Mouse (Mus musculus): Measurements from ENCODE around the gene Kctd19.

Gene Kctd19

DNA sequence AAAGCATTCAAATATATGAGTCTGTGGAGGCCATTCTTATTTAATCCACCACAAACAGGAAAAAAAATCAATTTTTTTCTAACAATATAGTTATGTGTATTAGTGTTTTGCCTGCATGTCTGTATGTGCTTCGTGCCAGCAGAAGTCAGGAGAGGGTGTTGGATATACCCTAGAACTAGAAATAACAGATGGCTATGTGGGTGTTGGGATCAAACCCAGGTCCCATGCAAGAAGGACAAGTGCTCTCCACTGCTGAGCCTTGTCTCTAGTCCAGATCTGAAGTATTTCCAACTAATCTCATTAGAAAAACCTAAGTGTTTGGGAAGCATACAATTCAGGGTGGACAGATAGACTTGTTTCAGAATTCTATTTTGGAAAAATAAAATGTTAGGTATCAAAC lies 8.7 kb upstream of the Kctd19 start:
- no peak for DNase-seq (ENCODE audit: low read depth, low spot score)

DNA sequence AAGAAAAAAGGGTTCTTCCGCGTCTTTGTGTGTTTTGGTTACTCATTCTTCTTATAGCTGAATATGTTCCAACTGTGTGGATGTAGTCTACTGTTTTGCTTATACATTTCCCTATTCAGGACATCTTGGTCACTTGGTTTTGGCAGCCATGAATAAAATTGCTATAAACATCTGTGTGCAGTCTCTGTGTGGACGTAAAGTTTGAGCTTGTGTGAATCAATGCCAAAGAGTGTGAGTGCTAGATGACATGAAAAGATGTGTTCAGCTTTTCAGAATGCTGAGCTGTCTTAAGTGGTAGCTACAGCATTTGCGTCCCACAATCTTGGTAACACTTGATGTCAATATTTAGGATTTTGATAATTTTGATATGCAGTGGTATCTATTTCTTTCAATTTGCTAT lies 6.5 kb upstream of the Kctd19 start:
- DNase-seq (ENCODE audit: low read depth, low spot score), result no peak

DNA sequence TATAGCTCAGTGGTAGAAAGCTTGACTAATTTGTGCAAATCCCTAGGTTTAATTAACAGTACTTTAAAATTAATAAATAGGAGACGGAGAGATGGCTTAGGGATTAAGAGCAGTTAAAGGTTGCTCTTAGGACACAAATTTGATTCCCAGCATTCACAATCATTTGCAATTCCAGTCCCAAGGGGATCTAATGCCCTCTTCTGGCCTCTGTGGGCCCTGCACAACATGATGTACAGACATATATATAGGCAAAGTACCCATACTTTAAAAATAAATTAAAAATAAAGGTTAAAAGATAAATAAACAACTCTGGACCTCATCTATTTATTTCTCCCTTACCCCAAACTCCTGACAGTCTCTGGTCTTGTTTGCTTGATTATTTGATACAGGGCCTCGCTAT lies 5.7 kb upstream of the Kctd19 start:
- no peak for DNase-seq (ENCODE audit: low read depth, low spot score)

DNA sequence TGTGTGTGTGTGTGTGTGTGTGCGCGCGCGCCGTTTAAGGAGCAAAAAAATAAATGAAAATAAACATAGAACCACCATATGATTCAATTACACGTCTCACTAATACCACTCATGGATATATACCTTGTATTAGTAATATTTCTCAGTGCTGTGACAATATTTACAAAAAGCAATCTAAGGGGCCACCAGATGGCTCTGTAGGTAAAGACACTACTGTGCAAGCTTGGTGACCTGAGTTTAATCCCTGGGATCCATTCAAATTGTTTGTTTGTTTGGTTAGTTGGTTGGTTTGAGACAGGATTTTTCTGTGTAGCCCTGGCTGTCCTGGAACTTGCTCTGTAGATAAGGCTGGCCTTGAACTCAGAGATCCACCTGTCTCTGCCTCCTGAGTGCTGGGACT lies 3.4 kb downstream of the Kctd19 start:
- no peak for DNase-seq (ENCODE audit: low read depth, low spot score)

DNA sequence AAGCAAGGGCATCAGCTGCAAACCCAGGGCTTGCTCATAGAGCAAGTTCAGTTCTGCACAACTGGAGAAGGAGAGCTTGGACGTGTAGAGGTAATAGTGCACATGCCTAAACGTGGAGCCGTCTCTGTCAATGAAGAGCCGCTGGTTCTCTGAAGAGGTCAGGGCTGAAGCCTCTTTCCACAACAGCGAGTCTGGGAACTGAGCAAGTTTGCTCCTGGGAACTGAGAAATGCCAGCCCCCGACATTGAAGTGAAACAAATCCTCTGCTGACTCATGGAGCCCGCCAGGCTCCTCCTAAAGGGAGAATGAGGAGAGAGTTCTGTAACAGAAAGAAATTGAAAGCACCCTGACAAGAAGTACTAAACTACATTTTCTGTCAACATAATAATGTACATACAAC lies 5.0 kb downstream of the Kctd19 start:
- DNase-seq (ENCODE audit: low read depth, low spot score), result no peak

DNA sequence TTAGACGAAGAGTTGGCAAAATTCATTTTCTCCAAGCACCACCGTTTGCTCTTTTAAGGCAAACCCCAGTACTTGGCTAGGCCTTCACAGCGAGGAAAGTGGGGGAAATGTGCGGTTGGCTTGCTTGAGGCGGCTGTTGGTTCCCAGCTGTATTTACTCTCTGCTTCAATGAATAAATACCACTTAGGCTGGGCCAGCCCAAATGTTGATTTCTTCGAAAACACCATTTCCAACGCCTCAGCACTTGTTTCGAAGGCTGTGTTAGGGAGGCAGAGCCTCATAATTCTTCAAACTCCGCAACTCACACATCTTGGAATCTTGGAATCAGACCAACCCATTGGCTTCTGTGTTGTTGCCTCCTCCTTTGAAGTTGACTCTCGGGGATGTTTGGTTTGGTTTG lies 6.9 kb downstream of the Kctd19 start:
- no peak for DNase-seq (ENCODE audit: low read depth, low spot score)

DNA sequence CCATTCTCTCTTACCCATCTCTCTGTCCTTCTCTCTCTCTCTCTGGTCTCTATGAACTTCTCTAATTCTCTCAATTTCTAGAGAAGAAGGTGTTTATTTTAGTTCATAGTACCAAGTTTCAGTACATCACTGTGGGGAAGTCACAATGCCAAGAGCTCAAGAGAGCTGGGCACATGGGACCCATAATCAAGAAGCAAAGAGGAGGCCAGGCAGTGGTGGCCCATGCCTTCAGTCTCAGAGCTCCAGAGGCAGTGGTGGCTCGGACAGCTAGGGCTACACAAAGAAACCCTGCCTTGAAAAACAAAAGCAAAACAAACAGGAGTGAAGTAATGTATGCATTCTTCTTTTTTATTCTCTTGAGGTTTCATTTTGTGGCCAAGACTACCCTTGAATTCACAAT lies 8.8 kb downstream of the Kctd19 start:
- no peak for DNase-seq (ENCODE audit: low read depth, low spot score)

DNA sequence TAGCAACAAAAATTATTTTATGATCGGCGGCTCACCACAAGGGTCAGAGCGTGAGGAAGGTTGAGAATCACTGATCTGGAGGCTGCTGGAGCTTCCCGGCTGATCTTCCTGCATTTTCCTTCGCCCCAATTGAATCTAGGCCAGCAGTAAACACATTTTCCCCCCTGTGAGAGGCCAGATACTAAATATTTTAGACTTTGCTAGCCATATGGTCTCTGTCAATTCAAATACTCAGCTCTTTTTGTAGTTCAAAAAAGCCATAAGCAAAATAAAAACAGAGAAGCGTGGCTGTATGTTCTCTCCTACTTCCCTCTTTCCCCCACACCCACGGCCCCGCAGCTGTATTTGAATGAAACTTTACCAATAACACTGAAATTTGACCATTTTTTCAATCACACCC lies 9.8 kb downstream of the Kctd19 start:
- no peak for DNase-seq (ENCODE audit: low read depth, low spot score)

DNA sequence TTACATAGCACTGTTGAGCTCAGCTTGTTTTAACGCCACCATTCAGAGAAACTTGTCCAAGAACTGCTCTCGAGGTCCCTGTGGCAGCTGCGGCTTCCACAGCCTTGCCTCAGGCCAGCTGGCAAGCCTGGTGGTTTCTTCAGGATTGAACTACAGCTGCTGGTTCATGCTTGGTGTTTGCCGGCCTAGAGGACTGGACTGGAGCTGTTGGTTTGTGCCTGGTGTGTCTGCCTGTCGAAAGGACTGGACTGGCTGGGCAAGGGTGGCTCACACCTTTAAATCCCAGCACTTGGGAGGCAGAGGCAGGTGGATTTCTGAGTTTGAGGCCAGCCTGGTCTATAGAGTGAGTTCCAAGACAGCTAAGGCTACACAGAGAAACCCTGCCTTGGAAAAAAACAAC lies 13.3 kb downstream of the Kctd19 start:
- DNase-seq (ENCODE audit: low read depth, low spot score), result no peak

DNA sequence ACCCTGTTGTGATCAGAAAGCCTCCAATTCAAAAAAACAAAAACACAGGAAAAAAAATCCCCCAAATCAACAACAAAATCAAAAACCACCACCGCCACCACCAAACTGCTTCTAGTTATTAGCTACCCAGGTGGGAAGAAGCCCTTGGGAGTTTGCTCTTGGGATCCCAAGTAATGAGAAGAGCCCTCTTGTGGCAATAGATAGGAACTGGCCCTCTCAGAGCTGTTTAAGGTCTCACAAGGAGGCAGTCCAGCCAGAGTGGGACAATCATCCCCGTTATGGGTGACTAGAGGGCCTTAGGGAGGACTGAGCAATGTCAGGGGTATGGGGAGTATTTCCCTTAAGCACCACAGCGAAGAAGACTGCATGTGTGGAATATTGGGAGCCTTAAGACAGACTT lies 15.6 kb downstream of the Kctd19 start:
- peak; percentile 15 for DNase-seq (ENCODE audit: low read depth, low spot score)

DNA sequence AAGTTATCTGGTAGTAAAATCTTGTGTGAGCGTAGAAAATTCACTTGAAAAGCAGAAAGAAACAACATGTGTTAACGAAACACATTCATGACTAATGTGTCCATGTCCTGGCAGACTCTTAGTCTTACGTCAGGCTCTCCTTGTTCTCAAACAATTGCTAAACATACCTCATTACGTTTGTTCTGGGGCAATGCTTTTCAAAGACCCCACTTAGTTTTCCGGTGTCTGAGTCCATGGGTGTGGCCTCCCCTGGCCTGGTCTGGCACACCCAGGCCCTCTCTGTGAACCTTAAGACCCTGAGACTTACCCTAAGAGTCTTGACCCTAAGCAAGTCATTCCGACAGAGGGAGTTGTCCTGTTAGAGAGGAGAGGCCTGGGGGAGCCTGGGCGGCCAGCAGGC lies 19.4 kb downstream of the Kctd19 start:
- no peak for DNase-seq (ENCODE audit: low read depth, low spot score)

DNA sequence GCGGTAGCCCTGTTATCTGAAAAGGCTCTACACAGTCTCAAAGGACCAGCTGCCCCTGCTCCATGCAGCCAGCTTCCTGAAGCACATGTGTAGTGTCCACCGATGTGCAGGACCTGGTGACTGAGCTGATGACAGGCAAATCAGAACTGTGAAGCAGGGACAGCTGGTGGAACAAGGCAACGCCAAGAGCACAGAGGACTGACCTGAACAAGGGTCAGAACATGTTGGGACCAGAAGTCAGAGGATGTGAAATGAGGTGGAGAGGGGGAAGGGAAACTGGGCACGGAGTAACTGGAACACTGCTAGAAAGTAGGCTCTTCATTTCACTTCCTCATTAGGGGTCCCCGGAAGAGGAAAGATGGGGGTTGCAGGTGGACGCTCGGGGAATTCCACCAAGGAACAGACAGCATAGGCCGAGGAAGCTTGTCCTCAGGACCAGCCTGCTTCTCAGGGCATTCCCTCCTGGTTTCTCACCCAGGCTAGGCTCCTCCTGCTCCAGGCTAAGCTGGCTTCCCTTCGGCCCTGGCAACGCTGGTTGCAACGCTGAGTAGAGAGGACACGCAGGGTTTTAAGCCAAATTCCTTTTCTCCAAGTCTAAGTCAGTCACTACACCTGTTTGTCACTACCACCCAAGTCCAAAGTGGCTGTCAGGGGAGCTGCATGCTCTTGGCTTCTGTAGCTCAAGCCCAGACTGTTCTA lies 20.1 kb downstream of the Kctd19 start:
- no peak for DNase-seq (ENCODE audit: low read depth, low spot score)

DNA sequence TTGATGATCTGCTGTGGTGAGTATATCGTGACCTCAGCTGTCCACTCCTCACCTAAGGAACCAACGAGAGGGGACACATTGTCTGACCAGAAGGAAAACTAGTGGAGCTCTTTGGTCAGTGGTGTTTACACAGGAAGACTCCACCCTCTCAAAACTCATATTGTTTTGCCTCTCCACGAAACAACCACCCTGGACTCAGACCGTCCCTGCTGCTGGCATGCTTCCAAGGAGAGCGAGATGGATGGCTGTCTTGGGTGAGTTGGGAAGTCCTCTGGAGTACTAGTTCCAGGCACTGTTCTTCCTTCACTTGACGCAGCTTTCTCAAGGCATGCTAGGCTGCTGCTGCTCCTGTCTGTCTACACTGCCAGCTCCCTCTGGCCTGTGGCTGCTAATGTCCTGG lies 24.2 kb downstream of the Kctd19 start:
- no peak for DNase-seq (ENCODE audit: low read depth, low spot score)

DNA sequence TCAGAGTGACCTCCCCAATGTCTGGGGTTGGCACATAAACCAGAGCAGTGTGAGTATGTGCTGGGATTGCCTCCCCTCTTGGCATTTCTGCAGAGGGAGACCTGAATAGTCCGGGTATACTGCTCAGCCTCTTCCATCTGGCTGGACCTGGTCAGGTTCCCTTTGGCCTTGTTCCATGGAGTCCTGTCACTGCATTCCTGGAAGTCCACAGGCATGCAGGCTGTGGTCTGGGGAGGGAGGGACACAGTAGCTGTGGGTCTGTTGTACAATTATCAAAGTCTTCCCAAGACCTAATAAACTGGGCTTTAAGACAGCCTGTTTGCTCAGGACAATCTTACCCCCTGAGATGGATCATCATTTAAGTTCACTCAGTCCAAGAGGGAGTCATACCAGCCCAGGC lies 26.2 kb downstream of the Kctd19 start:
- no peak for DNase-seq (ENCODE audit: low read depth, low spot score)

DNA sequence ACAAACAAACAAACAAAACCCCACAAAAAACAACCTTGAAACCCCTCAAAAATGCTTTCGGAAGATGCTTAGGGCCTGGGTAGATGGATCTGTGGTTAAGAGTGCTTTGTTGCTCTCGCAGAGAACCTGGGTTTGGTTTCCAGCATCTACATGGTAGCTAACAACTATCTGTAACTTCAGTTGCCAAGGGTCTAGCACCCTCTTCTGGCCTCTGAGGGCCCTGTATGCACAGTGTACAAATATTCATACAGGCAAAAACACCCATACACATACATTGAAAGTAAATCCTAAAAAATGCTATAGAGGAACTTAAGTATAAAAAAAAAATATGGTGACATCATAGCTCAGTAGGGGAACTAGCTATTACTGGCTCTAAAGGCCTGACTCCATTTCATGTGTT lies 29.2 kb downstream of the Kctd19 start:
- DNase-seq (ENCODE audit: low read depth, low spot score), result no peak

DNA sequence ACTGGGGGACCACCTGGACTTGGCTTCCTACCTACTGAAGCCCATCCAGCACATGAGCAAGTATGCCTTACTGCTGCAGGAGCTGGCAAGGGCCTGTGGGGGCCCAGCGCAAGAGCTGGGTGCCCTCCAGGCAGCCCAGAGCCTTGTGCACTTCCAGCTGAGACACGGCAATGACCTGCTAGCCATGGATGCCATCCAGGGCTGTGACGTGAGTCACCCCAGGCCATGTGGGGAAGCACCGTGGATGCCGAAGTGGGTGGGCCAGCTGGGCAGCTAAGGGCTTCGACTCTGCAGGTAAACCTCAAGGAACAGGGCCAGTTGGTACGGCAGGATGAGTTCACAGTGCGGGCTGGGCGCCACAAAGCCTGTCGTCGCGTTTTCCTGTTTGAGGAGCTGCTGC lies 33.0 kb downstream of the Kctd19 start:
- DNase-seq (ENCODE audit: low read depth, low spot score), result no peak

DNA sequence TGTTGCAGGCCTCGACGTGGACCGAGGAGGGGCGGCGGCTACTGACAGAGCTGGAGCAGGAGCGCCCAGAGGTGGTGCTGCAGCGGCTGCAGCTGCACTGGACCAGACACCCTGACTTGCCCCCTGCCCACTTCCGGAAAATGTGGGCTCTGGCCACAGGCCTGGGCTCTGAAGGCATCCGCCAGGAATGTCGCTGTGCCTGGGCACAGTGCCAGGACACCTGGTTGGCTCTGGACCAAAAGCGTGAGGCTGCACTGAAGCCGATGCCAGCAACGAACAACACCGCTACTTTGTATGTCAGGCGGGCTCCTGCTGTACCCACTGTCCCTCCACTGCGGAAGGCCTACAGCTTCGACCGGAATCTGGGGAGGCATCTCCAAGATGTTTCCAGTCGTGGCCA lies 34.6 kb downstream of the Kctd19 start:
- no peak for DNase-seq (ENCODE audit: low read depth, low spot score)

DNA sequence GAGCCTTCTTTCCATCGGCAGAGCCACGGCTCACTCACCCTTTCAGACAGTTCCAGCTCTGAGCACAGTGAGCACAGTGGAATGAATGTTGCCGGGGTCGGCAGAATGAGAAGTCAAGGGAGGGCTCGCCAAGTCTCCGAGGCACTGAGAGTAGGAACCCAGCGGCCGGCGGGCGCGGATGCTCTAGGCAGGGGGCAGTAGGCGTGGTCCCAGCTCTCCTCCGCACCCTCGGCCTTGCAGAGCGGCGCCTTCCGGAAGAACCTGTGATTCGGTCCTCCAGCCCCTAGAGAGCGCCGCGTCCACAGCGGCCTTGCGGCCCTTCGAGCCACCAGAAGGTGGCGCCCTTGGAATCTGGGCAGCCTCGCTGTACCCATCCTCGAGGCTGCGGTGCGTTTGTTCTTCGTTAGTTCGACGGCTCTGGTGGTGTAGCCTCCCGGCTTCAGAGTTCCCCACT lies 38.8 kb downstream of the Kctd19 start:
- peak; percentile 21 for DNase-seq (ENCODE audit: low read depth, low spot score)

DNA sequence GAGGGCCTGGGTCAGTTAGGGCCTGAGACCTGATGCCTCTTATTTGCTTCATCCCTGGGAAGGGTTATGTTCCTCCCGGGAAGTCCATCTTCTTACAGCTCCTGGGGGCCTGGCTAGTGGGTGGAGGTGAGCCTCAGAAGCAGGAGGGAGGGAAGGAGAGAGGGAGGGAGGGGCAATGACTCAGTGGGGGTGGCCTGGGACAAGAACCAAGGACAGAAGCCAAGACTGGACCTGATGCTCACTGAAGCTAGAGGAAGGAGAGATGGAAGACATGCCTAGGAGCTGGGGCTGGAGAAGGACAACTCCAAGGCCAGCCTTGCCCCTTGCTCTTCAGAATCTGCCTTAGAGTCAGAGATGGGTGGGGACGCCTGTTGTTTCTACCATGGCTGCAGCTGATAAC lies 40.3 kb downstream of the Kctd19 start, which contains the start of gene Plekhg4:
TSS of gene Plekhg4 (plus strand) at position 243 of the 400 bp plus-strand sequence.
- no peak for DNase-seq (ENCODE audit: low read depth, low spot score)

DNA sequence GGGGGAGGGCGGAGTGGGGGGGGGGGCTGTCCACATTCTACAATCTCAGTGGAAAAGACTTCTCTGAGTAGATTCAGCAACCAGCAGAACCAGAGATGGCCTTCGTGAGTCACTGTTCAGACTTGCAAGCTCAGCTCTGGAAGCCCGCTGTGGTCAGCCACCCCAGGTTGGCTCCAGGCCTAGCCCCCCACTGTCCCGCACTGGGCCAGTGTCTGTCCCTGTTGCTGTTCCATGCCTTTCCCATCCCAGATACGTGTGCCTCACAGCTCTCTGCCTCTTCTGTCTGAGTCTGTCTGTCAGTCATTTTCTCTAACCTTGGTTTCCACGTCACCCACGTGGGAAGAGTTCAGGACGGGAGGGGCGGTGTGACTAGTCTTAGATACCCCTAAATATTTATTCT lies 40.8 kb downstream of the Kctd19 start:
- no peak for DNase-seq (ENCODE audit: low read depth, low spot score)

DNA sequence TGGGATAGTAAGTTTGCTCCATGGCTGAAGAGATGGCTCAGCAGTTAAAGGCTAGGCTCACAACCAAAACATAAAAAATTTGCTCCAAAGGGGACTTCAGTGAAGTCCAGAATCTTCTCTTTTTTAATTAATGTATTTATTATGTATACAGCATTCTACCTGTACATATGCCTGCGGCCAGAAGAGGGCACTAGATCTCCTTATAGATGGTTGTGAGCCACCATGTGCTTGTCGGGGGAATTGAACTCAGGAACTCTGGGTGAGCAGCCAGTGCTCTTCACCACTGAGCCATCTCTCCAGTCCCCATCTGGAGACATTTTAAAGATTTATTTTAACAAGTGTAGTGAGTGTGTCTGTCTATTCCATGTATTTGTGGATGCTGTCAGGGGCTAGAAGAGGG lies 46.2 kb downstream of the Kctd19 start:
- DNase-seq (ENCODE audit: low read depth, low spot score), result no peak

DNA sequence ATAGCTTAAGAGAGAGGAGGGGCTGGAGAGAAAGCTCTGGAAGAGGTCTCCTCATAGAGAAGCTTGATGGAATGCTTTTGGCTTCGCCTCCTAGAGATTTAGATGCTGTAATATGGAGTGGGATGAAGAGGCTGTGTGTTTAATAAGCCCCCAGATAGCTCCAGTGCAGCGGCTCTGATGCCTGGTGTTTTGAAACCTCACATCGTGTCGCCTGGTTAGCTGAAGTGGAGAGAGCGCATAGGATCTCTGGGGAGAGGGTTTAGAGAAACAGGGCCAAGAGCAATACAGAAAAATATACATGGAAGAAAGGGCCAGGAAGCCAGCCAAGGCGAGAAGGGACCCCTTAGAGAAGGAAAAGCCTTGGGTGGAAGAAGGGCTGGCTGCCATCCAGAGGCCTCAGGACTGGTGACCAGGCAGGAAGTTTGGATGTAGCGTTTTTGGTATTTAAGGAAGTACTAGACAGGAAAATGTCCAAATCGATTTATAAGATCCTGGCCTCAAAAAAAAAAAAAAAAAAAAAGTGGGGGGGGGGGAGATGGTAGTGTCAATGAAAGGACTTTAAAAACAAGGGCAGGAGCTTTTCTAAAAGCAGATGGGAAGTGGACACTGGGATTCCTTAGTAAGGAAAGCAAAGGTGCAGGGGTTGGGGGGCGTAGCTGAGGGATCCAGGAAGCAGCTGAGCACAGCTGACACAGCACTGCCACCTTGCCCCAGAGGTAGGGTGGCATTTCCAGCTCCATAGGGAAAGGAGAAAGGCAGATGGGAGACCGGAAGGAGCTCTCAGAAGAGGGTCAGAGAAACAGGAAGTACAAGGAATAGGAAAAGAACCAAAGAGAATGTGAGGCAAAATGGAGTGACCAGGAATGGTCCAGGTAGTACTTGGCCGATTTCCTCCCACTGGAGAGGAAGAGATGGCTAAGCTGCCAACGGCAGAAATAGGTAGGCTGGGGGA lies 51.3 kb downstream of the Kctd19 start:
- no peak for DNase-seq (ENCODE audit: low read depth, low spot score)

DNA sequence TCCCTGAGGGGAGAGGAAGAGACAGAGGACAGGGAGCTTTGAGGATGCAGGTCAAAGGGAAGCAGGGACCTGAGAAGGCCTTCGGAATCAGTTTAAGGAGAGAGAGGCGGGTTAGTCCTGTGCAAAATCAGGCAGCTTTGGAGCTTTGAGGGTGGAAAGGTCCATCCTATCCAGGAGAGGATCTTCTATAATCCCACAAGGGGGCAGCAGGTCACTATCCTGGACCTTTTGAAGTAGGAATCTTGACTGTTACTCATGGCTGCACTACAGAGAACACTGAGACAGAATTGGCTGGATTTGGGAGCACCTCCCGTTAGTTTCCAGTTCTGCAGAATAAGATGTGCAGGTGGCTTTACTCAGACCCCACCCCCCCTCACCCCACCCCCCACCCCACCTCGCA lies 53.7 kb downstream of the Kctd19 start:
- DNase-seq (ENCODE audit: low read depth, low spot score), result no peak
